Mouse (Mus musculus): ENCODE results near the gene Mcemp1. TPM values are rescaled to one million over a fixed set of nuclear protein-coding genes. Genes with fewer than 3 reads are reported as not detected.

Mcemp1 gene
- under 1 TPM in 1 of 2 experiments, not detected in 1; 0.32 TPM for total RNA-seq (2021)
- long read RNA-seq, experiment 1, result 0 reads
- long read RNA-seq, experiment 2, result 0 reads

DNA sequence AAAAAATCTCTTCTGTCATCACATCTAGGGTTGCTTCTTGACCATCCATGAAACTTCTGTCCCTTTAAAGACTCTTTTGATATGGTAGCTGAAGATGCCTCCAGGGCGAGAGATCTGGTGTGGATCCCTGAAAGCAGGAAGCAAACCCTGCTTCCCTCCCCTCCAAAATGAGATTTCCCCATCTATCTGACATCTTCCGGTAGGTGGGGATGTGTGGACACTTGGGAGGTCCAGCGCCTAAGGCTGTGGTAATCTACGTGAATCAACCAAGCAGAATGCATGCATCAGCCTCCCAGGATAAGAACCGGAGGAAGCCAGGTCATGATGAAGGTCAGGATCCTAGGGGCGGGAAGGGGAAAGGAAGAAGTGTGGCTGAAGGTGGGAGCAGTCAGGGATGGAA, at the start of gene Mcemp1:
Gene Mcemp1, plus strand, starts transcription at position 248 of the 400 bp plus-strand sequence.
- no peak for DNase-seq (ENCODE audit: low spot score in 2 of 2)

- peak; percentile 94 to 95 for DNase-seq (ENCODE audit: low spot score in 2 of 2)
Observed at GRCm38 (mm10) chr8:3621199-3621970, 44.2 kb upstream of the Mcemp1 start, which contains the start of the genes Xab2 and Pet100. Xab2 (minus strand) TSS chr8:3621316. Pet100 (plus strand) TSS chr8:3621548.

DNA sequence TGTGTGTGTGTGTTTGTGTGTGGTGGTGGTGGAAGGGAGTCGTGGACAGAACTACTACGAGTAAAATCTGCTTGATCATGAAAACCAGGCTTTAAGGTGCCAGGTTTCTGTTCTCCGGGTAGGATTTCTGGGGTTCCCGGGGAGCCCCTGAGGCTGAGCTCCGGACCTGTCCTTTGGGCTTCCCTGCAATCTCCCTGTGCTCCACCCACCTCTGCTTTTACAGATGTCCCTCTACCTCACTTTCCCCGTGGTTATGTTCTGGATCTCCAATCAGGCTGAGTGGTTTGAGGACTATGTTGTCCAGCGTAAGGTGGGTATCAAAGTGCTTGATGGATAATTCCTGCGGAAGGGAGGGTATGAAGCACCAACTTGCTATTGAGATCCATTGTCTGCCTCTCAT, 43.4 kb upstream of the Mcemp1 start:
- no peak for DNase-seq (ENCODE audit: low spot score in 2 of 2)

DNA sequence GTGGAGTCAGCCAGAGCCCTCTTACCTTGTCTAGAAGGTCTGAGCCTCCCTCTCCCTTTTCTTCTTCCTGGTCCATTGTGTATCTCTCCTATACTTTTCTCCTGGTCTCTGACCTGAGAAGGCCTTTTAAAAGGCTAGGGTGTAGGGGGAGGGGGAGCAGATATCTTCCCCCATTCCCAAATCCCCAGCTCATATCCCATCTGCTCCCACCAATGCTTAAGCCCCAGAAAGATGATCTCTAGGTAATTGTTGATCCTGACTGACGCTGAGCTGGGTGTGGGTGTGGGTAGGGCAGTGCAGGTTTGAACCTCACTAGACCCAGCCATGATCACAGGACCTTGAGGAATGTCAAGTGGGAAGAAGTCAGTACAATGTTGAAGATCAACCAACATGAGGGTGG, 40.1 kb upstream of the Mcemp1 start, which contains the start of gene Pcp2:
Gene Pcp2, minus strand, starts transcription at position 101 of the 400 bp plus-strand sequence.
- DNase-seq (ENCODE audit: low spot score in 2 of 2), result no peak

DNA sequence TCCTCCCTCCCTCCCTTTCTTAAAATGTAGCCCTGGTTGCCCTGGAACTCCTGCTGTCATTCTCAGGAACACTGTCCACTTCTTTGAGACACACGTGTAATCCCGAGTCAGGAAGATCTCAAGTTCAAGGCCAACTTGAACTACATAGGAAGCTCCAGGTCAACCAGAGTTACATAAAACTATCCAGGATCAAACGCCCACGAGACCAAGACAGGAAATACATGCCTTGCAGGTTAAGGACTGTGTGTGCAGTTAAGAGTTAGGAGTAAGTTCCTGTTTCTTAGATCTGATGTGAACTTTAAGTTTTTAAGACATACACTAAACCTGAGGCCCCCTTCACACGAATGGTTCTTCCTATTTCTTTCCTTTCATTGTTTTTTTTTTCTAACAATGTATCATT, 38.6 kb upstream of the Mcemp1 start:
- no peak for DNase-seq (ENCODE audit: low spot score in 2 of 2)

DNA sequence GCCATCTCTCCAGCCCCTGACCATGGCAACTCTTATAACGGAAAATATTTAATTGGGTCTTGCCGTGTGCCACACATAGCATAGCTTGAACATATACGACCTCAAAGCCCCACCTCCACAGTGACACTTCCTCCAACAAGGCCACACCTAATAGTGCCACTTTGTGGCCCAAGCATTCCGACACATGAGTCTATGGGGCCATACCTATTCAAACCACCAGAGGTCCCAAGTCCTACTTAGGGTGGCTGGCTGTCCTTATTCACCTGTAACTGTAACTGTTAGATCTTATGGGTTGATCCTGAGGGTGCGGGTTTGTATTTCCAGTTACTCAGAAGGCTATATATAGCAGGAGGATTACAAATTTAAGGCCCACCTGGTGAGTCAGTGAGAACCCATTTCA, 37.5 kb upstream of the Mcemp1 start:
- DNase-seq (ENCODE audit: low spot score in 2 of 2), result no peak

DNA sequence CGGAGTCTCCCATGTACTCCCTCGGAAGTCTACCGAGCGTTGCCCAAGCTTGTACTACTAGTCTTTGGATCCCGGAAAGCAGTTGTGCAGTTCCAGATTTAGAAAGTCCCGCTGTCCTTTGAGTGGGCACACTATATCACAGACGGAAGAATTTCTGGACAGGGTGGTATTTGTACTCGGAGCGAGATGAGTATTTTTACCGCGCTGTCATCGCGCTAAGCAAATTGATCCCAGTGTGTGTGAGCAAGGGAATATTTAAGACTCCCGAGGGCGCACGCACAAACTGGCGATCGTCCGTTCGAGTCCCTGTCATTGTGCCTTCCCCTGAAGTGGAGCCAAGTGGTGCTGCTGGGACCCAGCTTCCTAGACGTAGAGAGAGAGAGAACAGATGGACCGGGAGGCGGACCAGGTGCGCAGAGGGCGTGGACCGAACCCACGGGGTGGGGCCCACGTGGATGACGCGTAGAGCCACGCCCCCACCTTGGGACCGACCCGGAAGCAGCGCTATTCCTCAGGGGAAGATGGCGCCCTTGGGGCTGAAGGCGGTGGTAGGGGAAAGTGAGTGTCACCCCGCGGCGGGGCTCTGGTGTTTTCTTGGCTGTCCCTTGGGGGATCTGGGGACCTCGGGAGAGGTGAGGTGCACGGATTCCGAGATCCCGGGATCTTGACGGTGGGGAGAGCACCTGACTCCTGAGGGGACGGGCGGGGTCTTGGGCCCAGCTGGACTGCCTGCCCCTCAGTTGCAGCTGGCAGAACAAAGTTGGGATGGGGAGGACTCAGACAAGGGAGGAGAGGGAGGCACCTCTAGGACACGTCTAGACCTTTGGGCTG, 34.7 kb upstream of the Mcemp1 start, which contains the start of gene Stxbp2:
Gene Stxbp2, plus strand, starts transcription at position 309 of the 831 bp plus-strand sequence.
- DNase-seq (ENCODE audit: low spot score in 2 of 2), result peak; percentile 69 to 70

- DNase-seq (ENCODE audit: low spot score in 2 of 2), result no peak
Observed at GRCm38 (mm10) chr8:3631478-3631875, 34.1 kb upstream of the Mcemp1 start.

DNA sequence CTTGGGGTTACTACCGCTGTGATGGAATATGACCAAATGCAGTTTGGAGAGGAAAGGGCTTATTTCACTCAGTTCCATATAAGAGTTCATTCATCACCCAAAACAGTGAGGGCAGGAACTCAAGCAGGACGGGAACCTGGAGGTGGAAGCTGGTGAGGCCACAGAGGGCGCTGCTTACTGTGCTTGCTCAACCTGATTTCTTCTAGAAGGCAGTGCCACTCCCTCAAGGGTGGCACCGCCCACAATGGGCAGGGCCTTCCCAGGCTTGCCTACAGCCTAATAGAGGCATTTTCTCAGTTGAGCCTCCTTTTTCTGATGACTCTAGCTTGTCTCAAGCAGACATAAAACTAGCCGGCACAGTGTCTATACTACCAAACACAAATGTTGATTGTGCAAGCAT, 19.8 kb upstream of the Mcemp1 start:
- peak; percentile 24 to 42 for DNase-seq (ENCODE audit: low spot score in 2 of 2)

GRCm38 (mm10) chr8:3646824-3647531, 18.6 kb upstream of the Mcemp1 start:
- DNase-seq (ENCODE audit: low spot score in 2 of 2), result no peak

DNA sequence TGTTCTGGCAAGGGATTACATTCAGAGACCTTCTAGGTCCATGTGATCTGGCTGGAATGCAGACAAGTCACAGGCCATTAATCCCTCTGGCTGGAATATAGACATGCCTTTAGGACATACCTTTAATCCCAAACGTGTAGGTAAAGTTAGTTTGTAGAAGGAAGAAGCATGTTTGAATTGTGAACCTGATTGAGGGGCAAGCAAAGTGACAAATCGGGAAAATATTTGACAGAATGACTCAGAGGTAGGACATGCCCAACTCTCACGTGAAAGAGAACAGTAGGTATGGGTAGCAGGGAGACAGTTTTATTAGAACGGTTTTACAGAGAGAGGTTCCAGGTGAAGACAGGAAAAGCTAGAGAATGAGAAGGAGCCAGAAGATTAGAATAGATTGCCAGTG, 18.0 kb upstream of the Mcemp1 start:
- no peak for DNase-seq (ENCODE audit: low spot score in 2 of 2)

- DNase-seq (ENCODE audit: low spot score in 2 of 2), result no peak
Observed at GRCm38 (mm10) chr8:3648268-3648667, 17.3 kb upstream of the Mcemp1 start.

DNA sequence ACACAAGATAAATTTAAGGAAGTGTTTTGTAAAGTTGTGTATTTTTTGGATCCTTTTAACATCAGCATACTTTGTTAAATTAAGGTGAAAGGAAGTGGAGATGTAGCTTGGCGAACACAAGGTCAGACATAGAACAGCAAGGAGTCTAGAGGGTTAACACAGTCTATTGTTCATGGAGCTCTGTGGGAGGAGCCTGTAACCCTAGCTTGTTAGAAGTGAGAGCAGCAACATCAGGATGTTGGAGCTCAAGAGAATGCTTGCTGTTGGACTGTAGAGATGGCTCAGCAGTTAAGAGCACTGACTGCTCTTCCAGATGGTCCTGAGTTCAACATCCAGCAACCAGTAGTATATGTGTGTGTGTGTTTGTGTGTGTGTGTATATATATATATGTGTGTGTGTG, 16.6 kb upstream of the Mcemp1 start:
- no peak for DNase-seq (ENCODE audit: low spot score in 2 of 2)

GRCm38 (mm10) chr8:3652845-3653244, 12.7 kb upstream of the Mcemp1 start:
- no peak for DNase-seq (ENCODE audit: low spot score in 2 of 2)

DNA sequence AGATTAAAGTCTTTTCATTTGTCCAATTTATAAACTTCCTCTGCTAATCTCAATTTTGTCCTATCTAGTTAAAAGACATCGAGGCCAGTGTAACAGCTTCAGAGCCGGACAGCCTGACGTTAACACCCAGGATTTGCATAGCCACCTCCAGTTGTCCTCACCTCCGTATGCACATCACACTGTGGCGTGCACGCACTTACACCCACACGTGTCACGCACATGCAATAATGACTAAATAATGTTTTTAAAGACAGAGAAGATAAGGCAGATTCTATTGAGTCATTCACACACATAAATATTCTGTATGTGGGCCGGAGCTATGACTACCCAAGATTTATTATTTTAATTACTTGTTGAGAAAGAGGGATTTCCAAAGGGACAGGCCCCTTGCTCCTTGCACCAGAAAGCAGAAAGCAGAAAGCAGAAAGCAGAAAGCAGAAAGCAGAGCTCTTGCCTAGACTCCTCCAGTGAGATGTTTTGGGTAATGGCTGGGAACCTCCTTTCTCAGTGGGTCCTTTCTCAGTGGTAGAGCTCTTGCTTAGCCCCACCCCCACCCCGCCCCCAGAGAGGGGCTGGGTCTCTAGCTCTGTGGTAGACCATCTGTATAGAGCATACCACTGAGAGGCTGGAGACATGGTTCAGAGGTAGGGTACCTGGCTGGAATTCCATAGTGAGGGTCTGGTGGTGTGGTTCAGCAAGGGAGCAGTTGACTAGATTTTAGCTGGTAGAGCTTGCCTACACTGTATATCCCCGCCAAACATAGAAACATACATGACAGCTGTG, 10.6 kb upstream of the Mcemp1 start:
- no peak for DNase-seq (ENCODE audit: low spot score in 2 of 2)

DNA sequence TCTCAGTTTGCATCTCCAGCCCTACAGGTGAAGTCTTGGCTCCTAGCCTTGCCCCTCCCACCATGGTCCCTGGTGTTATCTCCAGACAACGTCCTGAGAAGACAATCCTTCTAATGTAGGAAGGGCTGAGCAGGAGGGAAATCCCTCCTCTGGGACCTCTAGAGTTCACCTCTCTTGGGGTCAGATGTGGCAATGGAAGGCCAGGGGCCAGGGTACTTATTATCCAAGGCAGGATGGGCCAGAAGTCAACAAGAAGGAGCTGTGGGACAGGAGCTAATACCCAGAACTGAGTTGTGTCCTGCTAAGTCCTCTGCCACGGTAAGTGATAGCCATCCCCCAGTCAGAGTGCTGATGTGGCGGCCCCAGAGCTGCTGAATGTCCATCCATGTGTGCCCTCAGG, 10.0 kb upstream of the Mcemp1 start, which contains the start of gene Retn:
Gene Retn, plus strand, starts transcription at position 245 of the 400 bp plus-strand sequence.
- no peak for DNase-seq (ENCODE audit: low spot score in 2 of 2)

DNA sequence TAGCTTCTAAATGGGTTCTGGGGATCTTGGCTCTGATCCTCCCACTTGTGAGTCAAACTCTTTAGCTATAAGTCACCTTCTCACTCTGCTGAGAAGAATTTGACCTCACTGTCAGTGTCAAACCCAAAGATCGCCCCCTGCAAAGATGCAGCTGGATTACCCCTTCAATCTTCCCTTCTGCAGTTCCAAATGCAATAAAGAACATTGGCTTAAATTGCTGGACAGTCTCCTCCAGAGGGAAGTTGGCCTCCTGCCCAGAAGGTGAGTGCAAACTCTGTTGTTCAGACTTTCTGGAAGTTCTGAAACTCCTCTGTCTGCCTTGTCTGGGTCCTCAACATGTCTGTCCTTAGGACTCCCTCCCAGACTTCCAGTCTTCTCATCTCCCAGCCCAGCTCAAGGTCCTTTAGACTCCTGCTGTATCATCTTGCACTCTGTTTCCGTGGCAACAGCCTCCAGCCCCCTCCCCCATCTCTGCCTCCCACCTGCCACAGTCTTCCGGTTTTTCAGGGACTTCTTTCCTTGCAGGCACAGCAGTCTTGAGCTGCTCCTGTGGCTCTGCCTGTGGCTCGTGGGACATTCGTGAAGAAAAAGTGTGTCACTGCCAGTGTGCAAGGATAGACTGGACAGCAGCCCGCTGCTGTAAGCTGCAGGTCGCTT, 8.7 kb upstream of the Mcemp1 start:
- no peak for DNase-seq (ENCODE audit: low spot score in 2 of 2)

GRCm38 (mm10) chr8:3660889-3661288, 4.7 kb upstream of the Mcemp1 start:
- DNase-seq (ENCODE audit: low spot score in 2 of 2), result no peak

DNA sequence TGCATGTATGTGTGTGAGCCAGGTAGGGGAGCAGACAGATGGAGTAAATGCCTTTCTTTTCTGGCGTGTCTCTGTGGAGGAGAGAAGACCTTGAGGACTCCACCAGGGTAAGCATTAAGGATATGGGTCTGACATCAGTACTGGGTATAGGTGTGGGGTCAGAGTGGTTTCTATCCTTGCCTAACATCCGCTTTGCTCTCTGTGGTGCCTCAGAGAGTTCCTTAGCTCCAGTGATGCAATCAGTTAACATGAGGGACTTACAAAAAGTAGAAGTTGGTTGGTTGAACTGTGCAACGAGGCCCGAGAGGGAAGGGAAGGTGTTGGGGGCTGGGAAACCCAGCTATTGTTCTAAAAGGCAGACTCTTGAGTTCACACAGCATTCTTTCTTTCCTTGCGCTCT, 1.1 kb upstream of the Mcemp1 start:
- DNase-seq (ENCODE audit: low spot score in 2 of 2), result no peak

GRCm38 (mm10) chr8:3670388-3670787, 4.8 kb downstream of the Mcemp1 start:
- no peak for DNase-seq (ENCODE audit: low spot score in 2 of 2)

All from adrenal gland, adult 18-20 months (tissue).